Mouse (Mus musculus): ENCODE measurements at regions not wholly inside any gene's neighbourhood (a gene's known extent, or its start where the extent isn't known, plus 50 kb on each side); places are given as distances from the start of the nearest gene placed in this dataset.
"Not testable (repeated sequence)": the region's sequence is repeated elsewhere in the genome, so short reads cannot be mapped to it uniquely, and the experiment has no call there.

DNA sequence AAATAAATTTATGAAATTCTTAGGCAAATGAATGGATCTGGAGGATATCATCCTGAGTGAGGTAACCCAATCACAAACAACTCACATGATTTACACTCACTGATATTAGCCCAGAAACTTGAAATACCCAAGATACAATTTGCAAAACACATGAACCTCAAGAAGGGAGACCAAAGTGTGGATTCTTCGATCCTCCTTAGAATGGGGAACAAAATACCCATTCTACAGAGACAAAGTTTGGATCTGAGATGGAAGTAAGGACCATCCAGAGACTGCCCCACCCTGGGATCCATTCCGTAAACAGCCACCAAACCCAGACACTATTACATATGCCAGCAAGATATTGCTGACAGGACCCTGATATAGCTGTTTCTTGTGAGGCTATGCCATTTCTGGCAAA lies 971.2 kb downstream of the Agbl1 start:
- not testable (repeated sequence) for H3K27ac ChIP-seq (ENCODE audit: low read depth, low read length); ATAC-seq; H3K4me3 ChIP-seq (ENCODE audit: low read length); H3K9me3 ChIP-seq (ENCODE audit: control insufficient read depth, low read length); H3K36me3 ChIP-seq (ENCODE audit: control insufficient read depth, insufficient read depth, low read length); H3K9ac ChIP-seq (ENCODE audit: low read depth, low read length); H3K27me3 ChIP-seq (replicated peaks; ENCODE audit: control insufficient read depth, insufficient read depth, low read length); H3K4me1 ChIP-seq (ENCODE audit: control insufficient read depth, insufficient read depth, low read depth, low read length); H3K4me2 ChIP-seq (ENCODE audit: low read length)
- 90% methylated on average over 2 of the region's 2 CpGs for WGBS

DNA sequence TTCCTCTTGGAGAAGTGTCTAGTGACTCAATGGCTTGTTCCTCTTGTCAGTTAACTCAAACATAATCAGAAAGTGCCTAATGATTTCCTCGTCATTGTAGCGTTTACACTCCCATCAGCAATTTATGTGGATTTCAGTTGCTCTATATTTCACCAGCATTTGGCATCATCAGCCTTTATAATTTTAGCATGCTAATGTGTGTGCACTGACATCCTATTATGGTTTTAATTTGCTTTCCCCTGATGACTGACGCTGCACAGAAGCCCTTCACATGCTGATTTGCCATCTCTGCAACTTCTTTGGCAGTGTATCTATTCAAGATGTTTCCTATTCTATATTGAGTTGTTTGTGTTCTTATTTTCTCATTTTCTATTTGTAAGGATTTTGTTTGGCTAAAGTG lies 975.9 kb downstream of the Agbl1 start:
- Histone ChIP-seq H3K9ac (ENCODE audit: low read depth, low read length) (no peak overlapping the region), H3K27me3 (replicated peaks; ENCODE audit: control insufficient read depth, insufficient read depth, low read length) (no peaks in the 10 kb centered on the region), H3K9me3 (ENCODE audit: control insufficient read depth, low read length) (no peaks in the 10 kb centered on the region), H3K4me1 (ENCODE audit: control insufficient read depth, insufficient read depth, low read depth, low read length) (no peaks in the 10 kb centered on the region), H3K36me3 (ENCODE audit: control insufficient read depth, insufficient read depth, low read length) (no peaks in the 10 kb centered on the region), H3K27ac (ENCODE audit: low read depth, low read length) (no peak overlapping the region), H3K4me3 (ENCODE audit: low read length) (no peak overlapping the region), H3K4me2 (ENCODE audit: low read length) (no peak overlapping the region)
- no peak for ATAC-seq
- 55% methylated on average over 3 of the region's 3 CpGs for WGBS

DNA sequence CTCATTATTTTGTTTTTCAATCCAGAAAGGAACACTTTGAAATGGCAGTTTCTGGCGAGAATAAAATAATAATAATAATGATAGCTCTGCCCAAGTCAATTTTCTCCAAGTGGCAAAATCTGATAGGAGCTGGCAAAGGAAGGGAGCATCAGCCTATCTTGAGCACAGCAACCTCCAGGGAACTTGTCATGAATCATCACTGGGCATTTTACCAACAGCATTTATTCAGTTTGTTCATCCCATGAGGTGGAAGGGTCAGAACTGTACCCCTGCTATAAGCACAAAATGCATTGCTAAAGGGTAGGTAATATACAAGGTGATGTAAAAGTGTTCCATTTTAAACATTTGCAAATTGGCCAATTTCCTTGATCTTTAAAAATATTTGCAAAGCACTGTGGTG lies 1019.7 kb downstream of the Agbl1 start:
- Histone ChIP-seq H3K4me3 (ENCODE audit: low read length) (no peak overlapping the region), H3K9ac (ENCODE audit: low read depth, low read length) (no peak overlapping the region), H3K27ac (ENCODE audit: low read depth, low read length) (no peak overlapping the region), H3K9me3 (ENCODE audit: control insufficient read depth, low read length) (no peaks in the 10 kb centered on the region), H3K4me2 (ENCODE audit: low read length) (no peak overlapping the region), H3K36me3 (ENCODE audit: control insufficient read depth, insufficient read depth, low read length) (no peaks in the 10 kb centered on the region), H3K4me1 (ENCODE audit: control insufficient read depth, insufficient read depth, low read depth, low read length) (no peaks in the 10 kb centered on the region), H3K27me3 (replicated peaks; ENCODE audit: control insufficient read depth, insufficient read depth, low read length) (no peaks in the 10 kb centered on the region)
- ATAC-seq: no peak
- 57% methylated on average over 1 of the region's 1 CpGs for WGBS

DNA sequence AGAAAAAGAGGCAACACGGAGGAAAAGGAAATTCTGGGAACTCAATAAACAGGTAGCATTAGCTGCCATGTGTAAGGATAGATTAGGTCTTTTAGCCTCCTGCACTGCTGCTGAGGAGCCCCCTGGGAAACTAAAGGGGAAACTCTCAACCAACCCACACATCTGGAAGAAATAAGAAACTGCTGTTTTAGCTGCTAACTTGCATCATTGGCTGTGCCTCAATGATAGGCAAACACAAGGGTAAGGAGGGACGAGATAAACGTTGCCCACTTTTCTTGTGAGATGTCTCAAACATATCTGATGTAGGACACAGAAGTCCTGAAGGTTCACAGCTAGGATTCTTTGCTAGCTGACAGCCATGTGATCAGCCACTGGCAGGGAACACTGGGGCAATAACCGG lies 1058.0 kb downstream of the Agbl1 start:
- H3K36me3 ChIP-seq (ENCODE audit: control insufficient read depth, insufficient read depth, low read length): no peaks in the 10 kb centered on the region
- no peak overlapping the region for H3K4me3 ChIP-seq (ENCODE audit: low read length)
- H3K27ac ChIP-seq (ENCODE audit: low read depth, low read length): no peak overlapping the region
- H3K4me1 ChIP-seq (ENCODE audit: control insufficient read depth, insufficient read depth, low read depth, low read length): no peaks in the 10 kb centered on the region
- no peak overlapping the region for H3K9ac ChIP-seq (ENCODE audit: low read depth, low read length)
- 82% methylated on average over 4 of the region's 4 CpGs for WGBS
- H3K4me2 ChIP-seq (ENCODE audit: low read length): no peak overlapping the region
- no peak for ATAC-seq
- no peaks in the 10 kb centered on the region for H3K27me3 ChIP-seq (replicated peaks; ENCODE audit: control insufficient read depth, insufficient read depth, low read length)
- no peaks in the 10 kb centered on the region for H3K9me3 ChIP-seq (ENCODE audit: control insufficient read depth, low read length)

DNA sequence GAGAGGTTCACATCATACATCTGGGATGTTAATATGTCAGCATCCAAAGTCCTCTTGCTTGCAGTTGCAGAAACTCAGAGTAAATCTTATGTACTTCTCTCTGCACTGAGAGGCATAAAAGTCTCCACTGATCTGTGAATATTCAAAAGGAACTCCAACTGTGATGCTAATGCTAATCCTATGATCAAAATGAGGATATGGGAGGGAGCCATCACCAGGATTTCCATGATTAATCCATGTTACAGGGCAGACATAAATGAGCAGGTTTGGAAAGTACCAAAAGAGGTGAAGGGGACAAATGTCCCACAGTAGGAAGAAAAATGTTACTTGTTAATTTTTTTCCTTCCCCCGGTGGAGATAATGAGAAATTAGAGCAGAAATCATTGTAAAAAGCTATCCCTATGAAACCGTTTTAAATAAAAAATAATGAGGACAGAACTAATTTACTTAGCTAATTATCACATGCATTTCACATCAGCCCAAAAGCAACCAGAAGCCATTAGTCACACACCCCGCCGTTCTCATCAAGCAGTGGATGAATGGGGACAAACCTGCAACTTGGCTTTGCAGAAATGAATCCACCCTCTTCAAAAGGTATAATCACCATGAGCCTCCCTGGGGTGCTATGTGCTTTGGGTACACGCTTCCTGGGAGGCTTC lies 1065.4 kb downstream of the Agbl1 start:
- H3K27me3 ChIP-seq (replicated peaks; ENCODE audit: control insufficient read depth, insufficient read depth, low read length): no peaks in the 10 kb centered on the region
- ATAC-seq: 0 out of 2 replicates have a peak, but pooled peaks have one; percentile 42
- no peaks in the 10 kb centered on the region for H3K36me3 ChIP-seq (ENCODE audit: control insufficient read depth, insufficient read depth, low read length)
- no peak overlapping the region for H3K27ac ChIP-seq (ENCODE audit: low read depth, low read length)
- H3K9ac ChIP-seq (ENCODE audit: low read depth, low read length): no peak overlapping the region
- no peaks in the 10 kb centered on the region for H3K9me3 ChIP-seq (ENCODE audit: control insufficient read depth, low read length)
- no peaks in the 10 kb centered on the region; the same call in 1 of the 2 replicates for H3K4me1 ChIP-seq (ENCODE audit: control insufficient read depth, insufficient read depth, low read depth, low read length)
- no peak overlapping the region for H3K4me3 ChIP-seq (ENCODE audit: low read length)
- WGBS: 29% methylated on average over 5 of the region's 5 CpGs
- H3K4me2 ChIP-seq (ENCODE audit: low read length): no peak overlapping the region

DNA sequence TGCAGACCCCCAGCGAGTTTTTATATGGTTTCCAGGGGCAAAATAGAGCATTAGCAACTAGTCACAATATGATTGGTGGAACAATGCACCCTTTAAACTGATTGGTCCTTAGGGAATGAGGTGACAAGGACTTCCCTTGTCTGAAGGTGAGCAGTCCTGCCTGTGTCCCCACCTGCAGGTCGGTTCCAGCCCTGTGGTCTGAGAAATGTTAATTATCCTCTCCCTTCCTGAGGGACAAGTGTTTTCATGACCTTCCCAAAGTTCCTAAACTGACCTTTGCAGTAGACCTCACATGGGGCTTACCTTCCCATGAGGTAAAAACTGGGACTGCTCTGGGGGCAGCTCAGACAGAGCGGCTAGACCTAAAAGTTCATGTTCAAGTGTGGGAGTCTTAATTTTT lies 1073.5 kb downstream of the Agbl1 start:
- Histone ChIP-seq H3K27me3 (replicated peaks; ENCODE audit: control insufficient read depth, insufficient read depth, low read length) (no peaks in the 10 kb centered on the region), H3K4me3 (ENCODE audit: low read length) (no peak overlapping the region), H3K9me3 (ENCODE audit: control insufficient read depth, low read length) (no peaks in the 10 kb centered on the region), H3K9ac (ENCODE audit: low read depth, low read length) (no peak overlapping the region), H3K4me2 (ENCODE audit: low read length) (no peak overlapping the region), H3K27ac (ENCODE audit: low read depth, low read length) (no peak overlapping the region), H3K4me1 (ENCODE audit: control insufficient read depth, insufficient read depth, low read depth, low read length) (no peaks in the 10 kb centered on the region), H3K36me3 (ENCODE audit: control insufficient read depth, insufficient read depth, low read length) (no peaks in the 10 kb centered on the region)
- no peak for ATAC-seq
- 44% methylated on average over 3 of the region's 3 CpGs for WGBS

DNA sequence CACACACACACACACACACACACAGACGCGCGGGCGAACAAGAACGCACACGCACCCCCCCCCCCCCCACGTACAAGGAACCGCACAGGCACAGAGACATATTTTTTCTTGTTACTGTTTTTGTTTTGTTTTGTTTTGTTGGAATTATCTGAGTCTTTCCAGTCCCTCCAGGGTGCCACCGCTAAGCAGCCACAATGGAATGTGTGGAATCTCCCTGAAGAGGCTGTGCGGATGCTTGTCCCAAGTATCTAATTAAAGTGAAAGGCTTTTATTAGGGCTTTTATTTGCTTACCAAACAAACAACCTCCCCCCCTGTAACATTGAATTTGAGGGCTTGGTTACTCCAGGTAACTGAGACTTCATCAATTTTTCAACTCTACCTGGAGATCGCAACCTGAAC lies 1074.2 kb downstream of the Agbl1 start:
- 10% methylated on average over 11 of the region's 11 CpGs for WGBS

DNA sequence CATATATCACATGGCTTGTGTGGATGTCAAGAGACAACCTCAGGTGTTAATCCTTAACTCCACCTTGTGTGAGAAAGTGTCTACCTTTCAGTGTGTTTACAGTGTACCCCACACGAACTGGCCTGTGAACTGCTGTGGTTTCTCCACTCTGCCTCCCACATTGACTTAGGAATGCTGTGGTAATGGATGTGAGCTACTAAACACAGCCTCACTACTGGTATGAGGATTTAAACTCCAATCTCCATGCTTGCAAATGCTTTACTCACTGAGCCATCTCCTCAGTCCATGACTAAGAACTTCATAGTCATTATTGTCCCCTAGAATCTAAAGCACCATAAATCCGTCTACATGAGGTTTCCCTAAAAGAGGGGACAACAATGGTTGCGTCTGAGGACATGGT lies 1075.8 kb downstream of the Agbl1 start:
- no peak for ATAC-seq
- H3K4me1 ChIP-seq (ENCODE audit: control insufficient read depth, insufficient read depth, low read depth, low read length): no peaks in the 10 kb centered on the region
- WGBS: 71% methylated on average over 3 of the region's 3 CpGs

More for the DNA sequence above, 1074.2 kb downstream of the Agbl1 start:
- Histone ChIP-seq H3K4me3 (ENCODE audit: low read length) (no peak overlapping the region), H3K27me3 (replicated peaks; ENCODE audit: control insufficient read depth, insufficient read depth, low read length) (no peaks in the 10 kb centered on the region), H3K36me3 (ENCODE audit: control insufficient read depth, insufficient read depth, low read length) (no peaks in the 10 kb centered on the region), H3K9ac (ENCODE audit: low read depth, low read length) (no peak overlapping the region), H3K9me3 (ENCODE audit: control insufficient read depth, low read length) (no peaks in the 10 kb centered on the region), H3K4me2 (ENCODE audit: low read length) (peak overlapping the region; percentile 38), H3K4me1 (ENCODE audit: control insufficient read depth, insufficient read depth, low read depth, low read length) (no peaks in the 10 kb centered on the region), H3K27ac (ENCODE audit: low read depth, low read length) (no peak overlapping the region)
- ATAC-seq: no peak

DNA sequence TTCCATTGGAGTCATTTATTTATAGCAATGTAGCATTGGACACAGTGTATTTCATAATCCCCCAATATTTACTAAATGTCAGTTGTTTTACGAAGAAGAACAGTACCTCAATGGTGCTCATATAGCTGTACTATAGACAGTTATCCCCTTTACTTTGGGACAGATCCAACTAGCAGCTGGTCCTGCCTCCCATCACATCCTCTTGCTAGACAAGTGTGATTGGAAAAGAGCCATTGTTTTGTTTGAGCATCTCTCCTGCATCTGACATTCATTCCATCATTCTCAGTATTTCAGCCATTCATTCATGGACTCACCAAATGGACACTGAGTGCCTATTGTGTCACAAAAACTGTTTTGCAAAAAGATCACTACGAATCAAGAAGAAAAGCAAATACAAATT lies 1082.0 kb downstream of the Agbl1 start:
- Histone ChIP-seq H3K36me3 (ENCODE audit: control insufficient read depth, insufficient read depth, low read length) (no peaks in the 10 kb centered on the region), H3K9ac (ENCODE audit: low read depth, low read length) (no peak overlapping the region), H3K4me3 (ENCODE audit: low read length) (no peak overlapping the region), H3K9me3 (ENCODE audit: control insufficient read depth, low read length) (no peaks in the 10 kb centered on the region), H3K4me1 (ENCODE audit: control insufficient read depth, insufficient read depth, low read depth, low read length) (no peaks in the 10 kb centered on the region), H3K4me2 (ENCODE audit: low read length) (no peak overlapping the region), H3K27me3 (replicated peaks; ENCODE audit: control insufficient read depth, insufficient read depth, low read length) (no peaks in the 10 kb centered on the region), H3K27ac (ENCODE audit: low read depth, low read length) (no peak overlapping the region)
- WGBS: 68% methylated on average over 2 of the region's 2 CpGs
- no peak for ATAC-seq

More for the DNA sequence above, 1075.8 kb downstream of the Agbl1 start:
- no peaks in the 10 kb centered on the region for H3K36me3 ChIP-seq (ENCODE audit: control insufficient read depth, insufficient read depth, low read length)
- no peak overlapping the region for H3K27ac ChIP-seq (ENCODE audit: low read depth, low read length)
- H3K9ac ChIP-seq (ENCODE audit: low read depth, low read length): no peak overlapping the region
- H3K27me3 ChIP-seq (replicated peaks; ENCODE audit: control insufficient read depth, insufficient read depth, low read length): no peaks in the 10 kb centered on the region
- no peak overlapping the region for H3K4me3 ChIP-seq (ENCODE audit: low read length)
- H3K4me2 ChIP-seq (ENCODE audit: low read length): no peak overlapping the region
- H3K9me3 ChIP-seq (ENCODE audit: control insufficient read depth, low read length): no peaks in the 10 kb centered on the region

DNA sequence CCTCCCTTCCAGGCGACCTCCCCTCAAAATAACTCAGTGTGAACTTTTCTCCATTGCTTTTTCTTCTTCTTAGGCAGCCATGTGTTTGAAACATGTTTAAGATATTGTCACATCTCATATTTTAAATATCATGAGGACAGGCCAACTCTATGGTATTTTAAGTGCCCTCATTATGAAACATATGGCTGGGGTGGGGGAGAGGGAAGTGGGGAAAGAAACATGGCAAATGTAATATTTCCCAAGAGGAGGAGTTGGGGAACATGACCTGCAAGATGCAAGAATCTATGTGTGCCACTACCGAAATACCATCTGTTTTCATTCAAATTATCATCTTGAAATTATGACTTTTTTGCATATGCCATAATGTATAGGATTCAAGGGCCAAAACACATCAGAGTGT lies 1095.5 kb downstream of the Agbl1 start:
- Histone ChIP-seq H3K36me3 (ENCODE audit: control insufficient read depth, insufficient read depth, low read length) (no peaks in the 10 kb centered on the region), H3K4me2 (ENCODE audit: low read length) (no peak overlapping the region), H3K27me3 (replicated peaks; ENCODE audit: control insufficient read depth, insufficient read depth, low read length) (no peaks in the 10 kb centered on the region), H3K9ac (ENCODE audit: low read depth, low read length) (no peak overlapping the region), H3K27ac (ENCODE audit: low read depth, low read length) (no peak overlapping the region), H3K4me3 (ENCODE audit: low read length) (no peak overlapping the region), H3K4me1 (ENCODE audit: control insufficient read depth, insufficient read depth, low read depth, low read length) (no peaks in the 10 kb centered on the region), H3K9me3 (ENCODE audit: control insufficient read depth, low read length) (no peaks in the 10 kb centered on the region)
- no peak for ATAC-seq
- WGBS: 74% methylated on average over 2 of the region's 2 CpGs
